Mouse (Mus musculus) limb, embryonic 10.5 days (tissue): ENCODE measurements at regions not wholly inside any gene's neighbourhood (a gene's known extent, or its start where the extent isn't known, plus 50 kb on each side); places are given as distances from the start of the nearest gene placed in this dataset.

Experiments used
- DNase-seq: peaks from one replicate; pipeline ENCODE4 v3.0.0-alpha.2; 2017; ENCODE audit warnings: low spot score
- H3K27ac ChIP-seq: fragments of 300-500 bp; sonication (generic); 2 replicates; pipeline ENCODE4 v1.5.1; 2016; ENCODE audit warnings: mild to moderate bottlenecking
- H3K27me3 ChIP-seq: fragments of 300-500 bp; sonication (generic); 2 replicates; pipeline ENCODE4 v1.6.1; 2016; ENCODE audit warnings: low read depth, mild to moderate bottlenecking; ENCODE audit not compliant: poor library complexity, severe bottlenecking
- H3K36me3 ChIP-seq: fragments of 300-500 bp; sonication (generic); 2 replicates; pipeline ENCODE4 v1.6.1; 2016; ENCODE audit warnings: mild to moderate bottlenecking, moderate library complexity
- H3K4me1 ChIP-seq: fragments of 300-500 bp; sonication (generic); 2 replicates; pipeline ENCODE4 v1.6.1; 2016
- H3K4me3 ChIP-seq: fragments of 300-500 bp; sonication (generic); 2 replicates; pipeline ENCODE4 v1.5.1; 2016; ENCODE audit warnings: mild to moderate bottlenecking, moderate library complexity
- H3K9me3 ChIP-seq: fragments of 300-500 bp; sonication (generic); replicated peaks from 2 replicates; pipeline ENCODE4 v1.6.1; 2016; ENCODE audit warnings: mild to moderate bottlenecking
- WGBS: fragments of 180-500 bp; shearing (Covaris S2); methylation state at CpG from one replicate; pipeline ENCODE4 v1.1.7; 2016; 5-methylcytosine and 5-hydroxymethylcytosine counted together

DNA sequence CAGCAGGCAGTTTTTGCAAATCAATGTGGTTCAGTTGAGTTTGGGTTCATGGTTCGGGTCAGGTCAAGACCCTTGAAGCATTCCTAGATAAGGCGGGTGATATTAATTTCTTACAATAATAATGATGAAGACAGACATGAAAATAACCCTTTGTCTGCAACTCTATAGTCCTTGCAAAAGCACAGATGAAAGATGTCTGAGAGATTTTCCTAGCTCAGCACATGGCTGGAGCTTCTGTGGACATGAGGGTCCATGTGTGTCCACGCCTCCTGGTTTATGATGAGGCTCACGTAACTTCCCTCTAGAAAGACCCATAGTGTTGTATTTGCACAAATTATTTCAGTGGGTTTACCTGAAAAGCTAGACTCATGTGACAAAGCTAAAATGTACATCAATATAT, 168.8 kb downstream of the Sox11 start:
- Histone ChIP-seq H3K36me3 (no peaks in the 10 kb centered on the region), H3K9me3 (no peaks in the 10 kb centered on the region), H3K4me3 (no peak overlapping the region), H3K27ac (no peak overlapping the region), H3K27me3 (no peaks in the 10 kb centered on the region), H3K4me1 (peaks cover 32% of the 10 kb centered on the region)
- DNase-seq: no peak
- WGBS: 86% methylated on average over 4 of the region's 4 CpGs

DNA sequence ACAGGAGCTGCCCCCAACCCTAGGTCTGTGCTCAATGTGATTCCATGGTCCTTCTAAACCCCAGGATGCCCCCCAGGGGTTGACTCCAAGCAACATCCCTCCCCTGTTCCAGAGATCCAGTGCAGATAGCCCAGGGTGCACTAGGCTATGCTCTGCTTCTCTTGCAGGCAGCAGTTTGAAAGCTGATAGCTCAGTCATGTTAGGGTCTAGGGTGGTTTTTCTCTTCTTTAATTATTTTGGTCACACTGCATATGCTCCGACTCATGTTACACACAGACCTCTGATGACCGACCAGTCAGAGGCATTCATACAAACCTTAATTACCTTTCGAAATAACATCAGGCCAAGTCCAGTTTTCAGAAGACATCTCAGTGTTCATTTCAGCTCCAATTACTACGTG, 169.2 kb downstream of the Sox11 start:
- Histone ChIP-seq H3K4me3 (no peak overlapping the region), H3K36me3 (no peaks in the 10 kb centered on the region), H3K27ac (peak overlapping the region; percentile 56; the same call in 1 of the 2 replicates), H3K9me3 (no peaks in the 10 kb centered on the region), H3K27me3 (no peaks in the 10 kb centered on the region), H3K4me1 (peaks cover 32% of the 10 kb centered on the region)
- no peak for DNase-seq
- WGBS: 69% methylated on average over 4 of the region's 4 CpGs

DNA sequence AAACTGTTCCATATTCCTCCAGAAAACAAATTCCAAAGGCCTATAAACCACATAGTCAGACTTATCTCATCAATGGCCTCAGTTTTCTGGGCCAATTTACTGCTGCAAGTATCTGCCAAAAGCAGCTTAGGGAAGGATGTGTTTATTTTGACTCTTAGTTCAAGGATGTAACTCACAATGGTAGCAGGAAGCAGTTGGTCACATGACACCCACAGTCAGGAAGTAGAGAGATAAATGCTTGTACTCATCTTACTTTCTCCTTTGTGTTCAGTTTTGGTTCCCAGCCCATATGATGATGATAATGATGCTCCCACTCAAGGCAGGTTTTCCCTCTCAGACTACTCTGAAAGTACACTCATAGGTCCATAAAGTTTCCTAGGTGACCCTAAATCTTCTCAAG, 170.8 kb downstream of the Sox11 start:
- Histone ChIP-seq H3K4me1 (peaks cover 31% of the 10 kb centered on the region), H3K36me3 (no peaks in the 10 kb centered on the region), H3K9me3 (no peaks in the 10 kb centered on the region), H3K27me3 (no peaks in the 10 kb centered on the region), H3K27ac (no peak overlapping the region), H3K4me3 (no peak overlapping the region)
- no peak for DNase-seq

DNA sequence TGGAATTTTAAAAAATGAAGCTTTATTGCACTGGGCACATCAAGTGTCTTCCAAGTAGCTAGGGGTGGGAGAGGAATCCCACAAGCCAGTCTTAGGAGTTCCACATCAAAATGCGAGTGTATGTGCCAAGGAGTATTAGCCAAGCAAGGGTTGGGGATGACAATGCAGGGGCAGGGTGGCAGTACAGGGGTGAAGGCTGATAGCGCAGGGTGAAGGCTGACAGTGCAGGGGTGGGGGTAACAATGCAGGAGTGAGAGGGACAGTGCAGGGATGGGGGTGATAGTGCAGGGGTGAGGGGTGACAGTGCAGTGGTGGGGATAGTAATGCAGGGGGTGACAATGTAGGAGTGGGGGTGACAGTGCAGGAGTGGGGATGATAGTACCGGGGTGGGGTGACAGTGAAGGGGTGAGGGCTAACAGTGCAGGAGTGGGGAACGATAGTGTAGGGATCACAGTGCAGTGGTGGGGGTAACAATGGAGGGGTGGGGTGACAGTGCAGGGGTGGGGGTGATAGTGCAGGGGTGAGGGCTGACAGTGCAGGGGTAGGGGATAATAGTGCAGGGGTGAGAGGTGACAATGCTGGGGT, 177.4 kb downstream of the Sox11 start:
- 94% methylated on average over 4 of the region's 4 CpGs for WGBS

DNA sequence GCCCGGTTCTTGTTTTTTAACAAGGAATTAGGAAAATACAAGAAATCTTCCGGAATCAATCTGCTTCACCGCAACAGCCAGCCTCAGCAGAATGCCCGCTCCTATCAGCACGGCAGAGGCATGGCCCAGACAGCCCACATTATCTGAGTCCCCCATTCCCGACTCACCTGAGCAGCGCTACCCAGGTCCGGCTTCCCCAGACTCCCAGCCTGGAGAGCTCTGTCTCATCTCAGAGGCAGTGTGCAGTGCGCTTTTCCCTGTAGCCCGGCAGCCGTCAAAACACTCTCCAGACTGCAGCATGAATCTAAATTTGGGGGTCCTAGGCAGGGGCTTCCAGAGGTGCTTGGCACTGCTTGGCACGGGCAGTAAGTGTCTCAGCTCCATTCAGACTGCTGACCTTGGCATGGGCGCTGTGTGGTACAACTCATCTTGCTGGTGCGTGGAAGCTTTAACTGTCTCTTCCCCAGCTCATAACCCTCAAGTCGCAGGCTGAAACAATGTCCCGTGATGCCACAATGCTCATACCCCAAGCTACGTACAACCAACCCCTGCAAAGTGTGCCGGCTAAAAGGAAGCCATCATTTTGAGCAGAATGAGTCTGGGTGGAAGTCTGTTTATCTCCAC, 182.2 kb downstream of the Sox11 start:
- Histone ChIP-seq H3K9me3 (no peaks in the 10 kb centered on the region), H3K4me3 (no peak overlapping the region), H3K27ac (peak overlapping the region; percentile 71), H3K36me3 (no peaks in the 10 kb centered on the region), H3K27me3 (no peaks in the 10 kb centered on the region), H3K4me1 (peaks cover 47% of the 10 kb centered on the region)
- DNase-seq: no peak
- WGBS: 86% methylated on average over 18 of the region's 18 CpGs

More for the DNA sequence above, 177.4 kb downstream of the Sox11 start:
- H3K27ac ChIP-seq: 0 out of 2 replicates have a peak overlapping the region, but pooled peaks have one; percentile 2
- H3K4me3 ChIP-seq: no peak overlapping the region
- H3K4me1 ChIP-seq: peaks cover 13% of the 10 kb centered on the region
- no peaks in the 10 kb centered on the region for H3K9me3 ChIP-seq
- DNase-seq: no peak
- no peaks in the 10 kb centered on the region for H3K36me3 ChIP-seq
- H3K27me3 ChIP-seq: no peaks in the 10 kb centered on the region

DNA sequence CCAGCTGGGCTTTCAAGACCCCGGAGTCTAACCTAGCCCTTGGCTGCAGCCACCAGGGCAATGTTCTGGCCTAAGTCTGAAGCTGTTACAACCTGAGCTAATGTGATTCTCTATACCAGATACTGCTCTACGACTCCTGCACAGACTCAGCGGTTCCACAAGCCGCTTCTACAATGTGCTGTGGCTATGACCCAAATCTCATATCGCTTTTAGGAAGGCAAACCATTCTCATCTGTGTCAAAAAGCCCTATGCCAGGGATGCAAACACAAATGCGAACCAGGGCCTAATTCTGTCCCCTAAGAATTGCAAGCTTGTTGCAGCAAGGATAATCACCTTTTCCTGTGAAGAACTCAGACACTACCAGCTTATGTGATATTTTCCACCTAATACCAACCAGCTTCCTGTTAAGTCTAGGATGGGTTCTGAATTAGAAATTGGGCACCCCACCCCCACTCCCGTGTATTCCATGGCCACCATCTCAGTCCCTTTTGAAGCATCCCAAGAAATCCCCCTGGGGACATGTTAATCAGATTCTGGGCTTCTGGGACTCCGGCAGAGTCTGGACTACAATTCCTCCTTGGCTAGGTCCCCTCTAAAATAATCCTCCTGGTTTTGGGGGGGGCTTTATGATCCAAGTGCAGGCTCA, 182.8 kb downstream of the Sox11 start:
- Histone ChIP-seq H3K27ac (peak overlapping the region; percentile 71), H3K27me3 (no peaks in the 10 kb centered on the region)
- WGBS: 81% methylated on average over 8 of the region's 8 CpGs

DNA sequence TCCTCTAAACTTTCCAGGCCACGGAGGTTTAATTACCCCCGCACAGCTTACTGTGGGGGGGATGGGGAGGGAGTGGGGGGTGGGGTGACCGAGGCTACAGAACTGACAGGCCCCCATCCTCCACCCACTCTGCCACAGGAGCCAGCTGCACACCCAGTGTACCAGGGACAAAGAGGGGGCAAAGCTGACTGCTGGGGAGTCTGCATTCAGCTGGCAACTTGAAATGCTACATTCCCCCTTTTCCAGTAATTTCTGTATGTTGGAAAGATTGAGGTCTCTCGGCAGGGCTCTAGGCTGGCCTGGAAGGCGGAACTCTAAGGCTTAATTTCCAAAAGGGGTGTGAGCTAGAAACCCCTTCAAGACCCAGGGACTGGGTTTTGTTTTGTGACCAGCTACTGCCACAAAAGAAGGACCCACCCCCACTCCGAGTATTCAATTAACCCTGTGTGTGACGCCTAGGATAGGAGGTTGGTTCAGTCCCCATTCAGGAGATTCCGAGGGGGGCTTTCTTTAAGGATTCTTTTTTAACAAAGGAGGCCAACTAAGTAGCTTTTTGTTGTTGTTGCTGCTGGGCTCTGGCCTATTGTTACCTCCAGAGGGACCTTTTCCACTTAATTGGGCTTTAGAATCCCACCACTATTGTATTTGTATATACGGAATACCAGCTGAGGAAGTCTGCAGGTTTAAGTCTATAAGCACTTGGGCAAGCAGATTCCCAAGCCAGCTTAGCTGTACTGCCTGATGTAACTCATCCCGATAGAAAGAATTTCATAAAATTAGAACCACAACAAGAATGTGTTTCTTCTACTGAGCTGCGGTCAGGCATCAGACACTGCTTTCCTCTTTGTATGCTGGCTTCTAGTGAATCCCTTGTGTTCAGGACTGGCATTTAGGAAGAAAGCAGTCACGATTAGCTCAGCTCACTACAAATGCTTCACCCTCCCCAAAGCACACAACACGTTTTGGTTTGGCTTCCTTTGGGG, 191.2 kb downstream of the Sox11 start:
- DNase-seq: peak; percentile 45
- Histone ChIP-seq H3K4me1 (peaks cover 52% of the 10 kb centered on the region), H3K36me3 (no peaks in the 10 kb centered on the region), H3K27me3 (no peaks in the 10 kb centered on the region), H3K27ac (peak overlapping the region; percentile 90), H3K4me3 (peak overlapping the region; percentile 13; the same call in 1 of the 2 replicates), H3K9me3 (no peaks in the 10 kb centered on the region)
- WGBS: 28% methylated on average over 13 of the region's 13 CpGs

More for the DNA sequence above, 182.8 kb downstream of the Sox11 start:
- Histone ChIP-seq H3K9me3 (no peaks in the 10 kb centered on the region), H3K36me3 (no peaks in the 10 kb centered on the region), H3K4me3 (no peak overlapping the region), H3K4me1 (peaks cover 54% of the 10 kb centered on the region)
- DNase-seq: no peak

DNA sequence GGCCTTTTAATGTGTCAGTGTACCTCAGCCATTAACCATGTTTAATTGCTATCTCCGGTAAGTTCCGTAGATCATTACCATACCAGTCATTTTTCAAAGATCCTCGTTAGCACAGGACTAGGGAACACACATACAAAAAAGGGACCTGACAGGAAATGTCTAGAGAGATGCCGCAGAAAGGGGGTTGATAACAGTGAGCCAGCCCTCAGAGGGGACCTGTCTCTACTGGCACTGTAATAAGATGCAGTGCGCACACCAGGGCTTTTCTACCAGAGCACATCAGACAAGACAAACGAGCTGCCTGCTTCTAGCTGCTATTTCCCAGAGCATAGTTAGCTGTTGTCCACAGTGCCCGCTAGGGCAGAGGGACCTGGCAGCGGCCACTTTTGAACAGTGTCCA, 199.1 kb downstream of the Sox11 start:
- no peaks in the 10 kb centered on the region for H3K36me3 ChIP-seq
- H3K9me3 ChIP-seq: no peaks in the 10 kb centered on the region
- DNase-seq: no peak
- 43% methylated on average over 8 of the region's 8 CpGs for whole genome bisulfite sequencing
- H3K4me1 ChIP-seq: peaks cover 42% of the 10 kb centered on the region
- peak overlapping the region; percentile 46; the same call in 1 of the 2 replicates for H3K27ac ChIP-seq
- no peaks in the 10 kb centered on the region for H3K27me3 ChIP-seq
- no peak overlapping the region for H3K4me3 ChIP-seq

DNA sequence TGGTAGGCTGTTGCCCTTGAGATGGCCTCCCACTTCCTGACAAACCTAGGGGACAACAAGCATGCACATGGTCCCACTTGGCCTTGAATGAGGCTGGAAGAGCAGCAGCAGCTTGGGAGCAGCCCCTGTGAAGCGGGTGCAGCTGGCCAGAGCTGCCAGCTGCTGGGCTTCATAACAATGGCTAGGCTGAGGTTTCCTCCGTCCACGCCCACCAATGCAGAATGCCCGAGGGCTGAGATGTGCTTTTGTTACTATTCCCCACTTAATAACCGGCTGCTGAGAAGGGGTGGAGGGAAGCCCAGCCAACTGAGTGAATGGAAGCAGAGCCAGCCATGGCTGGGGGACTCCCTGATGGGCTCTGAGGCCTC, 202.1 kb downstream of the Sox11 start:
- Histone ChIP-seq H3K27ac (peak overlapping the region; percentile 90), H3K4me3 (no peak overlapping the region), H3K27me3 (no peaks in the 10 kb centered on the region), H3K36me3 (no peaks in the 10 kb centered on the region), H3K4me1 (peaks cover 72% of the 10 kb centered on the region), H3K9me3 (no peaks in the 10 kb centered on the region)
- peak; percentile 49 for DNase-seq
- WGBS: 32% methylated on average over 5 of the region's 5 CpGs

DNA sequence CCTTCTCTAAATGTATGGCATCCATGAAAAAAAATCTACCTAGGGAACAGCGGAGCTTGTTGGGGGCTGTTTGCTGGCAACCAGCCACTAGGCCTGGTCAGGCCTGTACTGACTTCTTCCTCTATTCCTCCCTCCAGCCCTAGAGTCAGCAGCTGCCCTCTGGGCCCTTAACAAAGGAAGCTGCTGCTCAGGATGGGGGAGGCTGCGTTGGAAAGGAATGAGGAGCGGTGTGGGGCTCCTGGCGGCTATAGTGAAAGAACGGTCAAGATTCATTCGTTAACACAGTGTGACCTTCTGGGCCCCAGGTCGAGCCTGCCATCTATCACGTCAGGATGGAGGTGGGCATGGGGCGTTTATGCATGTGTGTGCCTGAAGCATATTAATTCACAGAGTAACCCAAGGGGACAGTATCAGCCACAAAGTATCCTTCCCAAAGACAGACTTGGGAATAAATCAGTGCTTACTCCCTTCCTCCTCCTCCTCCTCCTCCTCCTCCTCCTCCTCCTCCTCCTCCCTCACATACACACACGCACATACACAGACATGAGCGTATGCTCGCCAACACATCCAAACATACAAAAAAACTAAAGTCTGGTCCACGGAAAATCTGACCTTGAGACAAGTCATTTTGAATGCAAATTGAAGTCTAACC, 202.6 kb downstream of the Sox11 start:
- H3K36me3 ChIP-seq: no peaks in the 10 kb centered on the region
- H3K9me3 ChIP-seq: no peaks in the 10 kb centered on the region
- no peaks in the 10 kb centered on the region for H3K27me3 ChIP-seq
- peak overlapping the region; percentile 90 for H3K27ac ChIP-seq
- DNase-seq: peak; percentile 50
- H3K4me3 ChIP-seq: no peak overlapping the region
- WGBS: 28% methylated on average over 12 of the region's 13 CpGs
- H3K4me1 ChIP-seq: peaks cover 75% of the 10 kb centered on the region

DNA sequence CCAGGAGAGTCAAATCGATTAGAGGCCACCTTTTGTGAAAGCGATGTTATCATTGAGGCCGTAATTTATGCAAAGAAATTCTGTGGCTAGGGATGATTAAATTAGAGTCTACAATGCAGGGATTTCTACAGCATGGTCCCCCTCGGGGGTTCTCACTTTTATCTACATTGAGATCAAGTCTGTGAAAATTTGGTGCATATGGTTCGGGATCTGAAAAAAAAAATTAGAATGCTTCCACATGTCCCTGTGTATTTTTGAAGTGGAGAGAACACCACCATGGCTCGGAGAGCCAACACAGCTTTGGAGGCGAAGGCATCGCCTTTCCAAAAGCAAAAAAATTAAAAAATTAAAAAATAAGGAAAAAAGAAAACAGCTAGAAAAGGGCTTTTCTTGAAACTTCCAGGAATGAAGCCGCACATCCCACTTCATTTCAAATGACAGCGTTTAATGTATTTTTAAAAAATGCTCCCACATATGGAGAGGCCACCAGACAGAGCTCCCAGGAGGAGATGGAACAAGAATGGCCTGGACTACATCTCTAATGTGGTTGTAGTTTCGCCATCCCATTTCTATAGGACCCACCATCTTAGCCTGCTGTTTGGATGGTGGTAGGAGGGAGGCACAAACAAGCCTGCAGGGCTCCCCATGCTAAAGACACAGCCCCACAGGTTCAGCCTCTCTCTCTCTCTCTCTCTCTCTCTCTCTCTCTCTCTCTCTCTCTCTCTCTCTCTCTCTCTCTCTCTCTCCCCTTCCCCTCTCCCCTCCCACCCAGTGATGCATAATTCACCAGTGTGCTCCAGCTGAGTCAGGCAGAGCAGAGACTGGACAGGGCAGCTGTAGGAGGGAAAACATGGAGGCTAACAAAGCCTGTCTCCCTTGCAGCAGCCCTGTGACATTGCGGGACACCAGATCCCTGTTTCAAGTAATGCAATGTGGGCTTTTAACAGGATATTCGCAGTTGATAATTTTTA, 203.4 kb downstream of the Sox11 start:
- peak; percentile 47 for DNase-seq
- H3K9me3 ChIP-seq: no peaks in the 10 kb centered on the region
- peaks cover 80% of the 10 kb centered on the region for H3K4me1 ChIP-seq
- no peaks in the 10 kb centered on the region for H3K36me3 ChIP-seq
- 85% methylated on average over 13 of the region's 13 CpGs for WGBS
- H3K4me3 ChIP-seq: no peak overlapping the region
- H3K27me3 ChIP-seq: no peaks in the 10 kb centered on the region
- H3K27ac ChIP-seq: peak overlapping the region; percentile 90
